Mouse (Mus musculus) heart, embryonic 16.5 days (tissue): ENCODE data around the gene Bfsp1. TPM values are rescaled to one million over a fixed set of nuclear protein-coding genes. Genes with fewer than 3 reads are reported as not detected.

Experiments
- ATAC-seq: fragments of 200-750 bp; cut with Nextera tagmentation; replicated peaks from 2 replicates; pipeline ENCODE4 v1.8.0; 2017; ENCODE audit warnings: moderate number of reproducible peaks; ENCODE audit not compliant: insufficient read depth, low FRiP score; ENCODE audit errors: extremely low read depth
- H3K27ac ChIP-seq: fragments of 300-500 bp; sonication (generic); 2 replicates; pipeline ENCODE4 v1.5.1; 2014; ENCODE audit warnings: mild to moderate bottlenecking, low read length, control low read depth, moderate library complexity
- H3K27me3 ChIP-seq: fragments of 300-500 bp; sonication (generic); 2 replicates; pipeline ENCODE4 v1.6.1; 2014; ENCODE audit warnings: low read length, mixed read lengths; ENCODE audit not compliant: control insufficient read depth, insufficient read depth
- H3K36me3 ChIP-seq: fragments of 300-500 bp; sonication (generic); 2 replicates; pipeline ENCODE4 v1.6.1; 2014; ENCODE audit not compliant: control insufficient read depth, insufficient read depth
- H3K4me1 ChIP-seq: fragments of 300-500 bp; sonication (generic); 2 replicates; pipeline ENCODE4 v1.6.1; 2014; ENCODE audit warnings: low read length, mixed read lengths; ENCODE audit not compliant: control insufficient read depth, insufficient read depth
- H3K4me2 ChIP-seq: fragments of 300-500 bp; sonication (generic); 2 replicates; pipeline ENCODE4 v1.6.1; 2014; ENCODE audit warnings: low read depth, mild to moderate bottlenecking, control low read depth, low read length
- H3K4me3 ChIP-seq: fragments of 300-500 bp; sonication (generic); 2 replicates; pipeline ENCODE4 v1.5.1; 2014; ENCODE audit warnings: mild to moderate bottlenecking, control low read depth, low read length
- H3K9ac ChIP-seq: fragments of 300-500 bp; sonication (generic); 2 replicates; pipeline ENCODE4 v1.6.1; 2014; ENCODE audit warnings: low read length, control low read depth
- H3K9me3 ChIP-seq: fragments of 300-500 bp; sonication (generic); replicated peaks from 2 replicates; pipeline ENCODE4 v1.6.1; 2016; ENCODE audit warnings: low read length; ENCODE audit not compliant: control insufficient read depth
- WGBS: fragments of 180-500 bp; shearing (Covaris S2); extraction: QIAGEN DNeasy Blood & Tissue Kit; methylation state at CpG from one replicate; pipeline ENCODE4 v1.1.7; 2014; 5-methylcytosine and 5-hydroxymethylcytosine counted together
- polyA plus RNA-seq: library from polyadenylated mRNA; unstranded; fragments of >200 nt; fragmentation: Nextera tagmentation; extraction: Ambion mirVana; gene quantifications from 2 replicates; pipeline ENCODE4 v1.2.1, GENCODE M21; 2015

The Bfsp1 gene
- polyA plus RNA-seq: 1.1 and 1.4 TPM in 2 replicates

DNA sequence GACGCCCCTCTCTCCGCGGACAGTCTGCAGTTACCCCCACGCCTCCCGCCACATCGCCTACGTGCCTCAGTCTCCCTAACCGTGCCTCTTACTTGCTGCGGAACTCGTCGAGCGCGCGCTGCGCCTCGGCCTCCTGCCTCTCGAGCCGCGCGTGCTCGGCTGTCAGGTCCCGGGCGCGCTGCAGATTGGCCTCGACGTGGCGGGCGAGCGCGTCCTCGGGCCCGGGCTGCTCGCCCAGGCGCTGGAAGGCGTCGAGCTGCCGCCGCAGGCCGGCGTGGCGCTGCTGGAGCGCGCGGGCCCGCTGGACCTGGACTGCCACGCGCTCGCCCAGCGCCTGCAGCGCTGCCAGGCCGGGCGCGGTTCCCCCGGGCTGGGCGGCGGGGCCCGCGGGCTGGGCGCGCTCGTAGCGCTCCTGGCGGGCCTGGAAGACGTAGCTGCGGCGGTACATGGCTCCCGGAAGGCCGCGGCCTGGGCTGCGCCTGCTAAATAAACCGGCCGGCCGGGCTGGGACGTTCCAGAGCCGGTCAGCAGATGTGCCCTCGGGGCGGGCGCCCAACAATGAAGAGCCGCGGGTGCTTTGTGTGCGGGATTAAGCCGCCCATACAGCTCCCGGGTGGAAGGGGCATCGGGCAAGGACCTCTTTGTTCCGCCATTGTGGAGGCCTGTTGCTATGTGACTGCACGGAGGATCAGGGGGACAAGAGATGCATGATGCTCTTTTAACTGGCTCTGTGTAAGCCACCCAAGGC, at the start of gene Bfsp1:
Bfsp1 (minus strand) TSS at position 690 of the 748 bp plus-strand sequence.
- Histone ChIP-seq H3K27me3 (no peaks in the 10 kb centered on the region), H3K36me3 (no peaks in the 10 kb centered on the region), H3K9me3 (no peaks in the 10 kb centered on the region), H3K4me2 (peak within 1 kb of the TSS; percentile 74), H3K4me3 (peak within 1 kb of the TSS; percentile 52), H3K27ac (peak within 1 kb of the TSS; percentile 2; the same call in 1 of the 2 replicates), H3K4me1 (peaks cover 4% of the 10 kb centered on the region; the same call in 1 of the 2 replicates), H3K9ac (peak within 1 kb of the TSS; percentile 76)
- ATAC-seq: peak; percentile 86
- WGBS: 2% methylated on average over 86 of the region's 86 CpGs

- WGBS: 85% methylated on average over 2 of the region's 2 CpGs
- no peak overlapping the region for H3K27ac ChIP-seq
- H3K9ac ChIP-seq: no peak overlapping the region
- H3K36me3 ChIP-seq: no peaks in the 10 kb centered on the region
- no peaks in the 10 kb centered on the region for H3K9me3 ChIP-seq
- ATAC-seq: no peak
- peaks cover 1% of the 10 kb centered on the region for H3K4me1 ChIP-seq
- H3K27me3 ChIP-seq: no peaks in the 10 kb centered on the region
- H3K4me3 ChIP-seq: no peak overlapping the region
- no peak overlapping the region for H3K4me2 ChIP-seq
These were observed 49.2 kb upstream of the Bfsp1 start for GRCm38 (mm10) chr2:143912199-143912598.

DNA sequence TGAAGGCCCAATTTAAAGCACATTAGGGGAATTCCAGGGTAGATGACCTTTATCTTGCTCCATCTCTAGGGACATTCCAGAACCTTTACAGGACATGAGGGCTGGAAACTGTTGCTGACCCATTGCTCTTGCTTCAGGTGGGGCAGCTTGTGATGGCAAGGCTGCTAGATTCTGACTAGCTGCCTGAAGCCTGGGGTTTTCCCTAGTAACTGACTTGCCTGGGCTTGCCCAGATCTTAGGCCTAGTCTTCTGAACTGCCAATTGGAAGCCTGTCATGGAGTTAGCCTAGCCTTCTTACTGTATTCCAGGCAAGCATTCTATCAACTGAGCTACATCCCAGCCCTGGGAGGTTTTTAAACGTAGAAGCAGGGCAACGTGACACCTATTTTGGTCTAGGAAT, 46.3 kb upstream of the Bfsp1 start:
- H3K27me3 ChIP-seq: no peaks in the 10 kb centered on the region
- H3K4me1 ChIP-seq: no peaks in the 10 kb centered on the region
- no peak overlapping the region for H3K4me2 ChIP-seq
- H3K27ac ChIP-seq: no peak overlapping the region
- no peak overlapping the region for H3K4me3 ChIP-seq
- WGBS: 71% methylated on average over 2 of the region's 2 CpGs
- H3K9ac ChIP-seq: no peak overlapping the region
- ATAC-seq: no peak
- no peaks in the 10 kb centered on the region for H3K36me3 ChIP-seq
- H3K9me3 ChIP-seq: no peaks in the 10 kb centered on the region

- WGBS: 61% methylated on average over 5 of the region's 5 CpGs
- ATAC-seq: no peak
- H3K27ac ChIP-seq: no peak overlapping the region
- no peak overlapping the region for H3K4me3 ChIP-seq
- no peak overlapping the region for H3K4me2 ChIP-seq
- no peak overlapping the region for H3K9ac ChIP-seq
- H3K27me3 ChIP-seq: no peaks in the 10 kb centered on the region
- H3K4me1 ChIP-seq: peaks cover 2% of the 10 kb centered on the region; the same call in 1 of the 2 replicates
- H3K9me3 ChIP-seq: no peaks in the 10 kb centered on the region
- no peaks in the 10 kb centered on the region for H3K36me3 ChIP-seq
These were observed 41.9 kb upstream of the Bfsp1 start for GRCm38 (mm10) chr2:143904896-143905295.

GRCm38 (mm10) chr2:143903376-143904045, 40.5 kb upstream of the Bfsp1 start:
- H3K4me1 ChIP-seq: peaks cover 2% of the 10 kb centered on the region; the same call in 1 of the 2 replicates
- no peak overlapping the region for H3K9ac ChIP-seq
- no peaks in the 10 kb centered on the region for H3K27me3 ChIP-seq
- H3K36me3 ChIP-seq: no peaks in the 10 kb centered on the region
- H3K9me3 ChIP-seq: no peaks in the 10 kb centered on the region
- WGBS: 59% methylated on average over 9 of the region's 9 CpGs
- no peak overlapping the region for H3K4me3 ChIP-seq
- H3K27ac ChIP-seq: no peak overlapping the region
- ATAC-seq: no peak
- H3K4me2 ChIP-seq: no peak overlapping the region

DNA sequence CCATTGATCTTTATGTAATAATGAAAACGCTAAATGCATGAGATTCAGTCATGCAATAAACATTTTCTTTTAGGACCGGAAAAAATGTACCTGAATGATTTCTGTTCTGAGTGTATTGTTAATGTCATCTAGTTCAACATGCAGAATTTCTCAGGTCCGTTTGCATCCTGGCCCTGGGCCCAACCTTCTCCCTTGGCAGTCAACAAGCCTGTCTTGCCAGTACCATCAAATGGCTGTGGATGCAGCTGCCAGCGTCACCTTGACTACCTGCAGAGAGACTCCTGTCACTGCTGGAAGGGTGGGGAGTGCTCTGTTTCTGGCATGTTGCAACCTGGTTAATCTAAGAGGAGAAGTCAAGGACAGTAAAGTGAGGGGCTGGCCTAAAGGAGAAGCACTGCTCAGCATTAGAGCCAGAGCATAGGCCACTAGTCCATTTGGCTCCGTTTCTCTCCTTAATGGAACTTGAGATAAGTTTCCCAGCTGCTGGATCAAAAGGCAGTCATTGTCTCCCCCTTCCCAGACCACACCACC, 37.9 kb upstream of the Bfsp1 start:
- Histone ChIP-seq H3K4me2 (no peak overlapping the region), H3K9me3 (no peaks in the 10 kb centered on the region), H3K4me3 (no peak overlapping the region), H3K27me3 (no peaks in the 10 kb centered on the region), H3K27ac (no peak overlapping the region), H3K4me1 (peaks cover 2% of the 10 kb centered on the region; the same call in 1 of the 2 replicates), H3K9ac (no peak overlapping the region), H3K36me3 (no peaks in the 10 kb centered on the region)
- 56% methylated on average over 5 of the region's 5 CpGs for WGBS
- ATAC-seq: no peak

GRCm38 (mm10) chr2:143899470-143900220, 36.7 kb upstream of the Bfsp1 start:
- H3K9me3 ChIP-seq: no peaks in the 10 kb centered on the region
- 81% methylated on average over 9 of the region's 9 CpGs for WGBS
- no peaks in the 10 kb centered on the region for H3K27me3 ChIP-seq
- no peak overlapping the region for H3K4me3 ChIP-seq
- peaks cover 2% of the 10 kb centered on the region; the same call in 1 of the 2 replicates for H3K4me1 ChIP-seq
- H3K4me2 ChIP-seq: no peak overlapping the region
- H3K27ac ChIP-seq: no peak overlapping the region
- no peak overlapping the region for H3K9ac ChIP-seq
- H3K36me3 ChIP-seq: no peaks in the 10 kb centered on the region
- no peak for ATAC-seq

DNA sequence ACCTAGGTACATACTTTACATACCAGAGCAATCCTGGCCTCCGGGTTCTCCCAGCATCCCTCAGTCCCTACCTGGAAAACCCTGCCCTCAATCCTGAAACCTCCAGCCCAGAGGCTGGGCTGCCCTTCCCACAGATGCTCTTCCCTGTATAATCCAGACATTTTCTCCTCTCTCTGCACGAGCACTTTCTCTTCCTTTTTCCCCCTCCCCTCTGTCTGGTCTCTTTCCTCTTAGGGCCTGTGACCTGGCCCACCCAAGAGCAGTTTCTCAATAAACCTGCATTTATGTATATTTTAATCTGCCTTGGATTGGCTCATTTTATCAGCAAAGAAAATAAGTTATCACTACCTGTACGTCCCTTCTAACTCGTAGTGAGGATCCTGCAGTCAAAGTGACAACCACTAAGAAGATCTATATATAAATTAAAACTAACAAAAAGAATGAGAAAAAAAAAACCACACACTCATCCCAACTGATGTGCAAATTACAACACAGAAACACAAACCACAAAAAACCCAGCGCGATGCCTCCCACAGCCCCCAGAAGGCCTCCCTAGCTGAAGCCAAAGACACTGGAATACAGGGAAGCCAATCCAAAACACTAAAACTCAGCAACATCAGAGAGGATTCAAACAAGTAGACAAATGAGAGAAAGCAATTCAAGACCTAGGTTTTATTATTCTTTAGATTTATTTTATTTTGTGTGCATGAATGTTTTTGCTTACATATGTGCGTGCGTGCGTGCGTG, 28.5 kb upstream of the Bfsp1 start:
- no peak overlapping the region for H3K27ac ChIP-seq
- WGBS: 79% methylated on average over 10 of the region's 10 CpGs
- no peak for ATAC-seq

More for the DNA sequence above, 28.5 kb upstream of the Bfsp1 start:
- H3K27me3 ChIP-seq: no peaks in the 10 kb centered on the region
- no peak overlapping the region for H3K9ac ChIP-seq
- H3K9me3 ChIP-seq: peaks cover 7% of the 10 kb centered on the region
- H3K4me3 ChIP-seq: no peak overlapping the region
- no peaks in the 10 kb centered on the region for H3K36me3 ChIP-seq
- no peak overlapping the region for H3K4me2 ChIP-seq
- H3K4me1 ChIP-seq: no peaks in the 10 kb centered on the region
